Mouse (Mus musculus) testis, adult 2 months (tissue): ENCODE measurements around the gene Neu2.

Experiments
- CTCF ChIP-seq: fragments of 200-500 bp; IDR thresholded peaks from 2 replicates; pipeline ENCODE4 v1.5.1; 2012; ENCODE audit warnings: low read depth, mild to moderate bottlenecking, inconsistent platforms, low read length, moderate library complexity; ENCODE audit not compliant: control insufficient read depth, insufficient read depth, insufficient replicate concordance
- POLR2A ChIP-seq: fragments of 200-500 bp; IDR thresholded peaks from 2 replicates; pipeline ENCODE4 v1.6.1; 2012; ENCODE audit warnings: low read depth, mild to moderate bottlenecking, inconsistent platforms, low read length, moderate library complexity; ENCODE audit not compliant: control insufficient read depth

DNA sequence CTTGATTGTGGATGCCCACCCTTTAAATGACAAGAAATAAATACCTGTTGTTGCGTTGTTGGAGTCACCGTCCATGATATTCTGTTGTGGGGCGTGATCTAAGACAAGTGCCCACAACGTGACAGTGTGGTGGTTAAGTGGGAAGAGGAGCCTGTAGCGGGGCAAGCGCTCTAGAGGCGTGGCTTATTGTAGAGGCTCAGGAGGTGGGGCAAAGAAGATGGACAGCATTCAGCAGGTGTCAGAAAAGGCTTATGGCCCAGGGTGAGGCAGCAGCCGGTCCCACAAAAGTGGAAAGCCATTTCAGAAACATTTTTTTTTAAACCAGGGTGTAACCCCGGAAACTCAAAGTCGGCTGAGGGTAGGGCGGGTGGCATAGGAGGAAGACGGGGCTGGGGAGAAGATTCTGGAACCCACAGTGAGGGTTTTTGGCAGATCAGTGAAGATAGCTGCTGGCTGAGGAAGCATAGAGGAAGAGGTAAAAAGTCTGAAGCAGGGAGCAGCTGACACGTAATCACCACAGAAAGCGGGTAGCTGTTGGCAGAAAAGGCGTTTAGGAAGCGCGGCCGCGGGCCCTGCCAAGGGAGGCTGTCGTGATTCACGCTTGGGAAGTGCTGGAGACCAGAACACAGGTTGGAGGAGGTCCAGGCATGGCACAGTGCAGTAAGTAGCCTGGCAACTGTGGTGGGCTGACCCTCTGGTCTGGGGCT lies 97.8 kb downstream of the Neu2 start:
- TF ChIP-seq CTCF = no peak
- no peak for TF ChIP-seq POLR2A
